Mouse (Mus musculus): ENCODE results near the gene Pitx2.

Gene Pitx2

DNA sequence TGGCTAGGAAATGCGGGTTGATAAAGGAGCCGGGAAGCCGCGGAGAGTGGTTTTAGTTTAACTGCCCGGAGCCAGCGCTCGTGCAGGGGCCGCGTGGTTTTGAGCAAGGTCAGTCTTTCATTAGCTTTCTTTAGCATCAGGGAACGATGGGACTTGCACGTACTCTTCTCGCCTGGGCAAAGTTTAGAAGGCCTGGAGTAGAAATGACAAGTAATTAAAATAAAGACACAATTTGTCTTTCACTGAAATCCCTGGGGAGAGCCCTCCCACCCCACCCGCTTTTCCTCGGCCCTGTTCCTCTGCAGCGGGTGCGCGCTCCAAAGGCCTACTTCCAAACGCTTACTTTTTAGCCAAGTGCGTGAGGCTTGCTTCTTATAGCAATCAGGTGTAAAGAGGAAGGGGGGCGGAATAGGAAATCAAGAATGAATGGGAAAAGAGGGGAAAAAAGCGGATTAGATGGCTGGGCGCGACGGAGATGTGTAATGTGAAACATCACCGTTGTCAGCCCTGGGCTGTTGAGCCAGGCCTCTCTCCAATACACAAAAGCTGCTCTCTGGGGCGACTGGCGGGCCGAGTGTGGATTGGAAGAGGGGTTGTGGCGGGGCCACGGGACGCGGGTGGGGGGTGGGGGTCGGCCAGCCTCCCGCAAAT lies 17.4 kb downstream of the Pitx2 start:
- no peak for DNase-seq (ENCODE audit: low spot score in 2 of 2)

DNA sequence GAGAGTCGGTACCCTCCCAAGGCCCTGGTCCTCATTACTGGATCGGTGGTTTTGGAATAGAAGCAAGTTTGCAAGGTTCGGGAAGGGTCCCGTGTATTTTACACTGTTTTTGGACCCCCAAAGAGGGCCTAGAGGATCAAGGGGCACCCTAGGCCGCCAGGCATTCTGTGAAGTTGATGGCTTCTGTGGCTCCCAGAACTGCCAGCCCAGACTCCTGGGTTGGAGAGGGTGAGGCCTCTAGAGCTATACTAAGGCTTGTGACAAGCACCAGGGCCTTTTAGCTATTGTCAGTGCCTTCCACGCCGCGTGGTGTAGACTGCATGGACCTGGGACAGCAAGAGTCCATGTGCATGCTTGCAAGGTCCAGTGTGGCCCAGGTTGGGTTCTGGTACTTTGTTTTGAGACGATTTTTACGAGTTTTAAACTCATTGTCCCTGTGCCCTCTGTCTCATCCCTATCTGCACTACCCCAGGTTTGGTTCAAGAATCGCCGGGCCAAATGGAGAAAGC lies 18.2 kb downstream of the Pitx2 start:
- no peak for DNase-seq (ENCODE audit: low spot score in 2 of 2)

DNA sequence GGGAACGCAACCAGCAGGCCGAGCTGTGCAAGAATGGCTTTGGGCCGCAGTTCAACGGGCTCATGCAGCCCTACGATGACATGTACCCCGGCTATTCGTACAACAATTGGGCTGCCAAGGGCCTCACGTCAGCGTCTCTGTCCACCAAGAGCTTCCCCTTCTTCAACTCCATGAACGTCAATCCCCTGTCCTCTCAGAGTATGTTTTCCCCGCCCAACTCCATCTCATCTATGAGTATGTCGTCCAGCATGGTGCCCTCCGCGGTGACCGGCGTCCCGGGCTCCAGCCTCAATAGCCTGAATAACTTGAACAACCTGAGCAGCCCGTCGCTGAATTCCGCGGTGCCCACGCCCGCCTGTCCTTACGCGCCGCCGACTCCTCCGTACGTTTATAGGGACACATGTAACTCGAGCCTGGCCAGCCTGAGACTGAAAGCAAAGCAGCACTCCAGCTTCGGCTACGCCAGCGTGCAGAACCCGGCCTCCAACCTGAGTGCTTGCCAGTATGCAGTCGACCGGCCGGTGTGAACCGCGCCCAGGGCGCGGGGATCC lies 18.8 kb downstream of the Pitx2 start:
- DNase-seq (ENCODE audit: low spot score in 2 of 2) = no peak

DNA sequence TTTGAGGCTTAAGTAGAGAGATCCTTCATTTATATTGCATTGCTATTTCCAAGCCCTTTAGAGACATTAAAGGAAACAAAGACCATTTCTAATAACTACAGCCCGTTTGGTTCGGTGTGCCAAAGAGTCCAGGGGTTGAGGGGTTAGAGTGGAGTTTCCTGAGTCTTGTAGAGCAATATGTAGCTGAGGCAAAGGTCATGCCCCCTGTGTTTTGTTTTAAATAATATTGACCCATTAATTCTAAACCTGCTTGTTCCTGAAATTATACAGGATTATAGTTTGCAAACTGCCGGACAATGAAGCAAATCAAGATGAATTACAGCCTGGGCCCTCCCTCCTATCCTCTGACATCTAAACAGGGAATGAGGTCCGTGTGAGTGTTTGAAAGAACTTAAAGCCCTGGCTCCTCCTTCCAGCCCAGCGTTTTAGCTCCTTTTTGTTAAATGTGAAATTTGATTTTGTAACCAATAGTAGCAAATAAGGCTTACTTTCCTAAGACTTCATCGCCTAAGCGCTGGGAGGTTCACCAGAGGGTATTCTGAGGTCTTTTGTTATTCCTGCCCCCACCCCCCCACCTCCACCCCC lies 20.5 kb downstream of the Pitx2 start:
- no peak for DNase-seq (ENCODE audit: low spot score in 2 of 2)

DNA sequence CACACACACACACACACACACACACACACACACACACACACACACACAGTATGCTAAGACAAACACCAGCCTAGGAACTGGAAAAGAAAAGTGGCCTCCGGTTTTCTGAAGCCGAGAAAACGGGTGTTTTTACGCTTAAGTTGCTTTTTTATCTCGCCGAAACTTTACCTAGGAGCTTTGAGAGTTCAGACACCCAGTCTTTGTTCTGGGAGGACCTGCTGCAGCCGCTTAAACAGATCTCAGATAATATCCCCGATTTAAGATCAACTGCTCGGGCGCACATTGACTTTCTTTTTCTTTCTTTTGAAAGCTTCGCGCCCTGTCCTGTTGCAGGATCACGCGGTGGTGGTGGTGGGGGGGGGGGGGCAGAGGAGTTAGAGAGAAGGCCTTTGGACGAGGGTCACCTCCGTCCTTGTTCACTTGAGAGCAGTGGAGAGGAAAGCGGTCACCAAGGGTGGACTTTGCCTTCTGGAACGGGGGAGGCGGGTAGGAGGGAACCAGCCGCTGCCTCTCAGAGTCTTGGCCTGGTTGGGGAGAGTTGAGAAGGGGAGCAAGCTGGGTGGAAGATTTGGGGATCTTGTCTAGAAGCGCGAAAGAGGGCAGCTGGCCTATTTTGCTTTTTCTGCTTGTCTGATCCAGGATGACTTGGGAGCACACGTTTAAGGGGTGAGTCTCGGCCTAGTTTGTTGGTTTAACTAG lies 21.2 kb downstream of the Pitx2 start:
- DNase-seq (ENCODE audit: low spot score in 2 of 2) = no peak

DNA sequence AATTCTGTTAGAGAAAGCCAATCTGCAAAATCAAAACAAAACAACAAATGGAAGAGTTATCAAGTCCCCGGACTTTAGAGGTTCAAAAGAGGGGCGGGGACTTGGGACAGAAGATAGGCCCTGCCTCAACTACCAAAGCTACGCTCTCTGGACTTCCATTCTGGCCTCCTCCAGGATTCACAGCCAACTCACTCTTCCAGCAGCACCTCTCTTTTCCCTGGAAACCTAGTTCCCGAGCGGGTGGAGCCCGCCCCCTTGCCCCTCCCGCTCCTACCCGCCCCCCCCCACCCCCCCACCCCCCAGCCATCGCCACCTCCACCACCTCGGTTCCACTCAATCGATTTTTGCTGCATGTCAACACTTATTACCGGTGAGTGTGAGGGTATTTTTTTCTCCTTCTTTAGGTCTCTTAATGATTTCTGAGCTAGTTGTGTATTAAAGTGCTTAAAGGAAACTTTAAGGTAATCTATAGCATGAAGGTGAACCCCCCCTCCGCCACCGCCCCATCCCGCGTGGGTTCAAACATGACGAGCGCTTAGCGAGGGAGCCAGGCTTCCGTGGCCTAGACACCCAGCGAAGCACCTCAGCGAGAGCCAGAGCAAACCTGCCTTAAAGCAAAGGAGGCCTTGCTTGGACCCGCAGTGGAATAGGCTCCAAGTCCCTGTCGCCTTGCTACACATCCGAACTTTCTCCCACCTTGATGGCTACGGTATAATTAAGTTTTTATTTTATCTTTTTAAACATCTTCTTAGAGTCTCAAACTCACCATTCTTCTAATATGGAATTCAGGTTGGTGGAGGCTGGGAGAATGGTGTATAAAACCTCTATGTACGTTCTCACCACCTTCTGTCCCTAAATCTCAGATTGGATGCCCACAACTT lies 21.9 kb downstream of the Pitx2 start:
- no peak for DNase-seq (ENCODE audit: low spot score in 2 of 2)

DNA sequence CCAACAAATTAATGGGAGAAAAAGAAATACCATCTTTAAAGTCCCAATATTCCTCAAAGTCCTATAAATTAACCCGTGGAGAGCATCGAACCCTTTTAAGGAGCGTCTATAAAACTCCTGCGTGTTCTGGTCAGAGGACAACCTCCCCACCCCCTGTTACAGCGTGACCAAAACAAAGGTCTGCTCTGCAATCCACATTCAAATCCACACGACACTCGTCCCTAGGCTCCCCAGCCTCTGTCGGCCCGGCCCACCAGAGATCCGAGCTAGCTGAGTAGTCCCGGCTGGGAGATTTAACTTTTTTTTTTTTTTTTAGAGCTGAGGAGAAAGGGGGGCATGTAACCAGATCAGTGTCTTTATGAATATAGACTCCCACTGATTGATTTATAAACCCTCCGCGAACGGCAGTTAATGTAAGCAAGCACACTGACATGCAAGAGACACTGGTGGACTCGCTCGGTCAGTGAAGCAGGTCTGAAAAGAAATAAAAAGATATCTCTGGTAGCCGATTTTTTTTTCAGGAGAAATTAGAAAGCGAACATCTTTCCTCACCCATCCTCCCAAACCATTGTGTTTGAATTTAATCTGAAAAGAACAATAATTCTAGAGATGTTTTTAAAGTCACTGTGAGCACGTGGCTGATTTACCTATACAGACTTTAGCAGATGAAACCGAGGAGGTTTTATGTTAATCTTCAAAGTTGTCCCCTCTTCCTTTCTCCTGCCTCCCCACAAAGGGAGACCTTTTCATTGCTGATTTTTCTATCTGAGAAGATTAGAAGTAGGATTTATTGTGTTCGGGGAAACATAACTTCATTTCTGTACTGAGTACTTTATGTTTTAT lies 23.0 kb downstream of the Pitx2 start:
- no peak for DNase-seq (ENCODE audit: low spot score in 2 of 2)

DNA sequence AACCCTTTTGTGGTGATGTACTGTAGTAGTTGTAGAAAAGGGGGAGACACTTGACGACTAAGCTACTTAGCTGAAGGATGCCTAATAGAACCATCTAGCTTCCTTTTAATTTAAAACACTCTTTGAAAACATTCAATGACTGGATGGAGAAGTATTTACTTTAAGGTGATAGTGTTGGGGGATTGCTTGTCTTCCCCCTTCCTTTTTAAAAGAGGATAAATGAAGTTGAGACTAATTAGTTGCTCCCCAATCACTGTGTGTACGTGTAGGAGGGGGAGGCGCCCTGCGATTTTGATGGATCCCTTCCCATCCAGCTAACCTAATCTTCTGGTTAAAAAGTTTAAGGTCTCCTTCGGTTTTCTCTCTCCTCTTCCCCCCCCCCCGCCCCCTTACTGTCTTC lies 23.7 kb downstream of the Pitx2 start:
- DNase-seq (ENCODE audit: low spot score in 2 of 2) = no peak

DNA sequence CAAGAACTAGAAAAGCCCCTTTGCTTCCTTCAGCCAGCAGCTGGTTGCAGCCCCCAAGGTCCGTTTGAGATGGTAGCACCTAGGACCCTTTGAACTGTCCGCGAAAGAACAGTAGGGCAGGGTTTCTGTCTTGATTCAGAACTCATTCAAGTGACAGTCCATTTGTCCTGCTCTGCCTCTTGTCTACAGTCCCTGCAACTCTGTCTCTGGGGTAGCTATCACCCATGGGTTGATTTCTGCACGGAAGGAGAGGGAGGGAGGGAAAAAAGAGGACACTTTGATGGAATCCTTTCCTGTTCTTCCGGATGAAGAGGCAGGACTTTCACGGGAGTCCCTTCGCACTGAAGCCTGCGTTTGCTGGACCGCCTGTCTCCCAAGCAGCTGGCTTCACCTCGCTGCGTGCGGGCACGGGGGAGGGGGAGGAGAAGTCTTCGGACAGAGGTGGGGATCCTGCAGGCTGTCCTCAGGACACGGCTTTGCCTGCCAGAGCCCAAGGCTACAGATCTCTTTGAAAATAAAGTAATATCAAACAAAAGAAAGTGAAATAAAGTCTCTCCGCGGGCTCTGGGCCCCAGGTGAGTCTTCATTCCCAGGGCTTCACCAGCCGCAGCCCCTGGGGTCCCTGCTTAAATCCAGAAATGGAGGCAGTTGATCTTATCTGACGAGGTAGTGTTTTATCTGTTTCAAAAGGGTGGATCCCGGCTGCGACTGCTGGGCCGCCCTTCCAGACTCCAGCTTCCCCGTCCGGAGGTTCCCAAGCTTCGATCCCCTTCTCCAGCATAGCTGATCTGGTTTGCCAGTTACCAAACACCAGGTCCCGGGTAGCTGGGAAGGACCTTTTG lies 24.5 kb downstream of the Pitx2 start:
- no peak for DNase-seq (ENCODE audit: low spot score in 2 of 2)

DNA sequence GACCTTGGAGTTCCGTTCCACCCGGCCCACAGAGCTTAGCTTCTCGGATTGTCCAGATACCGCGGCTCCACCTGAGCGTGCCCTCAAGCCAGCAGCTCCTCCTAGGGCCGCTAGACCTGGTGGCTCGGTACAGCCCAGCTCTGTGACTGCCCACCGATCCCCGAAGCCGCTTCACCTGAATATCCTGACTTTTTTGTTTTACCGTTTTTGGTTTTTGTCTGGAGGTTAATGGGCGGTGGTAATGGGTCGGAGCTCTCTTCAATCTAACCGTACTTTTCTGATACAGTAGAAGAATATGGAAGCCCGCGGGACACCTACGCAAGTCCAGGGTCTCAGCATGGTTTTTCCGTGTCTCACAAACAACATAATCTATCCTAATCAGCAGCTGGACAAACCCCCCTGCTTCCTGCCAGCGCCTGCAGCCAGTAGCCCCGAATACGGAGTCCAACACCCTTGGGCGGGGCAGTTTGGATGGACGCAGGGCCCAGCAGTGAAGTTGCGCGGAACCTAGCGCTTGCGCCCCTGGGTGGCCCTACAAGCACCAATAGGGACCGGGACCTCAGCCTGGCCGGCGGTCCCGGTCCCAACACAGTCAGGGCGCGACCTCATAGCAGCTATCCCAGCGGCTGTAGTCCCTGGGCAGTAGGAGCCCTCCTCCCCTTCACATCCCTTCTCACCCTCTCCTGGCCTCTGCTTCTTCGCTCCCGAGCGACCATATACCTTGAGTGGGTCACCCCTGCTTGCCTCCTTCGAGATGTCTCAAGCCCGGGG lies 25.3 kb downstream of the Pitx2 start:
- no peak for DNase-seq (ENCODE audit: low spot score in 2 of 2)

DNA sequence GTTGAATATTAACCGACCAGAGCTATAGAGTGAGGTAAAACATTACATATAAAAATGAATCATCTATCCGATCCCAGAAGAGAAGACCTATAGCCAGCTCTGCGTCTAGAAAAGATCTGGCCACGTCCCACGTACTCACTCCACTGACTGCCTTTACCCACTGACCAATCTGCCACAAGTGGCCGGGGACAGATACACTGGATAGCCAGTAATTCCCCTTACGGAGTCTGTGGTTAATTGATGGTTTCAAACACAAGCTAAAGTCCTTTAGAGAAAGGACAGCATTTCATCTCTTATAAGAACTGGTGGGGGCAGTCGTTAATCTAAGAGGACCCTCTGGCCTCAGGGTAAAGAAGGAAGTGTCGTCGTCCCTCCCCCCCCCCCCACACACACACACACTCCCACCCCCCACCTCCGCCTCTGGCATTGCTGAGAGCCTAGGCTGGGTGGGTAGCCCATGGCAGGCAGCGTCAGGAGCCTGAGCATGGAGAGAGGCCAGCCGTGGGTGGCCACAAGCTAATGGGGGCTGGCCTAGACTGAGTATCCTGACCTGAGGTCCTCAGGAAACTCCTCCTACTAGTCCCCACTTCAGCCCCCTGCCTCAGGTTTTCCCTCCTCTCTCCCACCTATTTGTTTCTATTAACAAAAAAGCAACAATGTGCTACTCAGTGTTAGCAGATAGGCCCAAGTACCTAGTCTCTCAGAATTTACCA lies 26.1 kb downstream of the Pitx2 start:
- no peak for DNase-seq (ENCODE audit: low spot score in 2 of 2)

DNA sequence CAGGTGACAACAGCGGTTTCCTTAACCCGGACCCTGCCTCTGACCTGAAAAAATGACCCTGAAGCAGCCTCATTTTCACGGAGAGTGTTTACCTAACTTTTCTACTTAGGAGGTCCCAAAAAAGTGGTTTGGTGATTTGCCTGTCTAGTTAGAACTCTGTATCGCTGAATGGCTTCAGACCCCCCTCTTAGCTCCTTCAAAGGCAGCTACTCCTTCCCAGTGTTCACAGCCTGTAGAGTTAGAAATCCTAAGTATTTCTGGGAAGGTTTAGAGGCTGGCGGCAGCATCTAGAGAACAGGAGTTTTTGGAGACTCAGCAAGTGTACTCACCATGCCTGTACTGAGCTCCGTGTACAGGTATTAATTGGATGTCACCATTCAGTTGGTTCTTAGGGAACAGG lies 27.0 kb downstream of the Pitx2 start:
- no peak for DNase-seq (ENCODE audit: low spot score in 2 of 2)

DNA sequence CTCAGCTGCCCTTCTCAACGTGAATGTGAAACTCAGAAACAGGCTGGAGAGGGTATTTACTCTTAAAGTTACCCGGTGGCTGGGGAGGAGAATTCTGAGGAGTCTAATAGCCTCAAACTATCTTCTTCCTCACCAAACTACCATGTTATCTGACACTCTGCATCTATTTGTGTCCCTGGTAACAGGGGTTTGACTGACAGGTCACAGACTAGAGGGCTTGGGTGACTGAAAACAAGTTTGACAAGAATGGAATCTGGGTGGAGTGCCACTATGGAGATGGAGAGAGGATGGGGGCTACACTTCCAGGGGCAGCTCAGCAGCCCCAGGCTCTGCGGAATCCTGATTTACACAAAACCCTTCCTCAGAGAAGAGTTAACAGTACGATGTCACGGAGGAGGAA lies 27.7 kb downstream of the Pitx2 start:
- no peak for DNase-seq (ENCODE audit: low spot score in 2 of 2)

DNA sequence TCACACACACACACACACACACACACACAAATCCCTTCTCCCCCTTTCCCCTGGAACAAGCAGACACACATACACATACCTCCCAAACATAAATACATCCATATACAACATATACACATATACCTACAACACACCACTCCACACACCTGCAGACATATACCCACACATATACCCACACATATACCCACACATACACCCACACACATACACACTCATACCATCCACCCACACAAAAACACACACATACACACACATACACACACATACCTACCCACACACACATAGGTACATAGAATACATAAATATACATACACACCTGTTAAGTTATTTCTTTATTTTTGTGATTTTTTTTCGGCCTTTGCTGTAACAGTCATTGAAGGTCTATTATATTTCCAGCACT lies 38.3 kb downstream of the Pitx2 start:
- DNase-seq (ENCODE audit: low spot score in 2 of 2) = no peak

DNA sequence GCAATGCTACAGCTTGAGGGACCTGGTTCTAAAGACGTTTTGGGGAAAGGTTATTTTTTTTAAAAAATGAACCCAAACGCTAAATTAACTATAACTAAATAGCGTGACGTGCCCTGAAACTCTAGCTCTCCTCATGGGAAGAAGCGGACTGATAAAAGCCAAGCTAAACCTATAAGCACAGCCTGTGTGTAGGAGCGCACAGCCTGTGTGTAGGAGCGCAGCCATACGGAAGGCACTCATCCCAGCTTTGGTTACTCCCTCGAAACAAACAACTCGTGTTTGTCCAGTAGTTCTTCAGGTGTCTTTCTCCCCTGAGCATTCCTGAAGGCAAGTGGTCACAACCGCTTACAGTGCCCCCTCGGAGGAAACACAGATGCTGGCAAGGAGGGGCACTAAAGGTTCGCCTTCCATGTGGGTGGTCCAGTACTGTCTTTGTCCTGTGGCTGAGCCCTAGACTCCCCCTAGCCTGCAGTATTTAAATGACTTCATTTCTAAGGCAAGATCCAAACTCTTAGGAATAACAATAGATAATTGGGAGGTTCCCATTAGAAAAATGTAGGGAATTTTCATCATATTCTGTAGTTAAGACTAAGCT lies 39.1 kb downstream of the Pitx2 start:
- DNase-seq (ENCODE audit: low spot score in 2 of 2) = no peak

DNA sequence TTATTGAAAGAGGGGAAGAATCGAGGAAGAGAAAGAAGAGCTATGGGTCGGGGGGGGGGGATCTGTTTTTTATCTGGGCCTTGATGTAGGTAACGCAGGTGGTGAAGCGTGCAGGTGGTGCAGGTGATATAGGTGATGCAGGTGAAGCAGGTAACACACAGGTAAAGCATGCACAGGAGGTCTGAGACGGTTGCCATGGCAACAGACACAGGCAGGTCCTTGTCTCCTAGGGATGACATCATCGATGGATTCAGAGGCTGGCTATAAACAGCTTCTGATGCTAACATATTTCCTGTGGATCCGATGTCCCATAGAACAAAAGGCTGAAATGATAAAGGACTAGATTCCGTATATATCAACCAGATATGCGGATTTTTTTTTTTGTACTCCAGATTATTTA lies 51.3 kb downstream of the Pitx2 start:
- no peak for DNase-seq (ENCODE audit: low spot score in 2 of 2)

DNA sequence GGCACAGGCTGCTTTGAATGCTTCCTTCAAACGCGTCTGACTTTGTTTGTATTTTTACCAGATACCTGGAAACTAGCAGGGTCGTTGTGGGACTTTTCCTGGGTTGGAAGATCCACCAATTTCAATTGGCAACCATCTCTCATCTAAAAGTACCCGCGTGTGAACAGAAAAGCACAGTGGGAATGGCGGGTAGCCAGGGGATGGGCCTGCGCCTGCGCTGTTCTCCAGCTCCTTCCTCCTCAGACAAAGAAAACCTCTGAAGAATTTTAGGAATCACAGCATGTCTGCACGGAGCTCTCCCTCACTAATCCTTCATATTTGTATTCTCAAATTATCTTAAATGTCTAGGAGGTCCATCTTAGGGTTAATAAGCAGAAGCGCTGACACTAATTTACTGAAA lies 54.6 kb downstream of the Pitx2 start:
- DNase-seq (ENCODE audit: low spot score in 2 of 2) = no peak

DNA sequence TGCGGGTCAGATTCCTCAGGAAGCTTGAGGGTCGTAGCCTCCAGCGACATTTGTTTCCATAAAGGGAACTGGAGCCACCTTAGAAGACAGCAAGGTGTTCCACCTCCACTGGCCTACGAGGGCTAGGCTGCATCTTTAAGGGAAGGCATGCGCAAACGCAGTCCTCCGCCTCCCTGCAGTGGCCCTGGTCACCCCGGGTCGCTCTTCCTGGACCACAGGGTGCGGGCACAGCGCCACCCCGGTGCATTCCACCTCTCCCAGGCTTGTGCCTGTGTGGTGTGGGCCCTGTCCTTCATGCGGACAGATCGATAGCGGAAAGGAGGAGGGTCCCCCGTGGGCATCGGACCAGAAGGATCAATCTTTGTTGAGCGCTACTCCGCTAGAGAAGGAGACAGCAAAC lies 56.6 kb downstream of the Pitx2 start:
- DNase-seq (ENCODE audit: low spot score in 2 of 2) = no peak
